Mouse (Mus musculus) midbrain, embryonic 10.5 days (tissue): ENCODE measurements around the gene Syt11. TPM values are rescaled to one million over a fixed set of nuclear protein-coding genes. Genes with fewer than 3 reads are reported as not detected.

Source experiments
- DNase-seq: peaks from one replicate; pipeline ENCODE4 v3.0.0-alpha.2; 2017; ENCODE audit warnings: low spot score
- H3K27ac ChIP-seq: fragments of 300-500 bp; sonication (generic); replicated peaks from 2 replicates; pipeline ENCODE4 v1.5.1; 2016; ENCODE audit warnings: mild to moderate bottlenecking
- H3K27me3 ChIP-seq: fragments of 300-500 bp; sonication (generic); 2 replicates; pipeline ENCODE4 v1.6.1; 2016; ENCODE audit warnings: low read depth, mild to moderate bottlenecking; ENCODE audit not compliant: poor library complexity, severe bottlenecking
- H3K36me3 ChIP-seq: fragments of 300-500 bp; sonication (generic); 2 replicates; pipeline ENCODE4 v1.6.1; 2016; ENCODE audit warnings: mild to moderate bottlenecking, moderate library complexity
- H3K4me1 ChIP-seq: fragments of 300-500 bp; sonication (generic); 2 replicates; pipeline ENCODE4 v1.6.1; 2016
- H3K4me3 ChIP-seq: fragments of 300-500 bp; sonication (generic); 2 replicates; pipeline ENCODE4 v1.5.1; 2016; ENCODE audit warnings: mild to moderate bottlenecking, moderate library complexity
- H3K9me3 ChIP-seq: fragments of 300-500 bp; sonication (generic); replicated peaks from 2 replicates; pipeline ENCODE4 v1.6.1; 2016; ENCODE audit warnings: mild to moderate bottlenecking
- WGBS: fragments of 180-500 bp; shearing (Covaris S2); methylation state at CpG from one replicate; pipeline ENCODE4 v1.1.7; 2016; 5-methylcytosine and 5-hydroxymethylcytosine counted together
- polyA plus RNA-seq: library from polyadenylated mRNA; unstranded; fragments of >200 nt; fragmentation: Nextera tagmentation; extraction: Ambion mirVana; gene quantifications from 2 replicates; pipeline ENCODE4 v1.2.1, GENCODE M21; 2016

The Syt11 gene
- polyA plus RNA-seq, 1 experiment from 2014 or later, result 129 TPM

DNA sequence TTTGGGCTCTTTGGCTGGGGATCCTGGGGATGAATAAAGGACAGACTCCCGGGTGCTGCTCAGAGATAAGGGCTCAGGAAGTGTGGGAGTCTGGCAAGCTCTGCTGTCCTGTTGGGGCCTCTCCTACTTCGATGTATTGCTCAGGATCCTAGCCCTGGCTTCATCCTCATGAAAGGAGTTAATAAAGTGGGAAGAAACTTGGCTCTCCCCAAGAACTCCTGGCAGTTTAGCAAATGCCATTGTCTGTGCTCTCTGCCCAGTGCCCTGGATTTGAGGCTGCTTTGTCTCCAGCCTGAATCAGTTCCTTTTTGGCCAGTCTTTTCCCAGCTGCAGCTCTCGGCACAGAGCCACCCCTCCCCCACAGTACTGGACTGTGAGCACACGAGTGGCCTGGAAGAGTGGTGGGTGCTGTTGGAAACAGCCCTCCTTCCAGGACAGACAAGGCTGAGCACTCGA, 16.9 kb downstream of the Syt11 start:
- peaks cover 97% of the 10 kb centered on the region for H3K36me3 ChIP-seq
- 8% methylated on average over 5 of the region's 5 CpGs for WGBS

DNA sequence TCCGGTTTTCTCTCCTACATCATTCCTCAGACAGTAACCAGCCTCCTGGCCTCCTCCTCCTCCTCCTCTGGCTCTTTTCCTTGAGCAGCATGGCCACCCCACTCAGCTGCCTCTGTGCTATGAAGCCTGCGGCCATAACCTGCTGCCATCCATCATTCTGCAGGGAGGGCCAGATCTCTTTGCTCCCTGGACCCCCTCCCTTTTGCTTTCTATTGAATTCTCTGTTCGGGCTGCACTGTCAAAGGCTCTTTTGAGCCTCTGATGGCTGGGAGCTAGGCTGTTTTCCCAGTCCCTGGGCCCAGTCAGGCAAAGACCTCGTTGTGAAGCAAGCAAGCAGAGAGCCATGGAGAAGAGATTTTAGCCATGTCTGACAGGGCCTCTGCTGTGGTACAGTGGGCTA, 18.7 kb downstream of the Syt11 start:
- H3K27ac ChIP-seq, result peak overlapping the region; percentile 92
- peaks cover 38% of the 10 kb centered on the region for H3K4me1 ChIP-seq
- DNase-seq, result no peak
- WGBS, result 77% methylated on average over 4 of the region's 4 CpGs
- H3K36me3 ChIP-seq, result peaks cover 98% of the 10 kb centered on the region
- no peaks in the 10 kb centered on the region for H3K27me3 ChIP-seq
- 0 out of 2 replicates have a peak overlapping the region, but pooled peaks have one; percentile 6 for H3K4me3 ChIP-seq
- no peaks in the 10 kb centered on the region for H3K9me3 ChIP-seq

More for the DNA sequence above, 16.9 kb downstream of the Syt11 start:
- peak overlapping the region; percentile 92 for H3K27ac ChIP-seq
- no peaks in the 10 kb centered on the region for H3K9me3 ChIP-seq
- H3K4me3 ChIP-seq, result peak overlapping the region; percentile 40
- H3K4me1 ChIP-seq, result peaks cover 40% of the 10 kb centered on the region
- DNase-seq, result peak; percentile 71
- no peaks in the 10 kb centered on the region for H3K27me3 ChIP-seq

DNA sequence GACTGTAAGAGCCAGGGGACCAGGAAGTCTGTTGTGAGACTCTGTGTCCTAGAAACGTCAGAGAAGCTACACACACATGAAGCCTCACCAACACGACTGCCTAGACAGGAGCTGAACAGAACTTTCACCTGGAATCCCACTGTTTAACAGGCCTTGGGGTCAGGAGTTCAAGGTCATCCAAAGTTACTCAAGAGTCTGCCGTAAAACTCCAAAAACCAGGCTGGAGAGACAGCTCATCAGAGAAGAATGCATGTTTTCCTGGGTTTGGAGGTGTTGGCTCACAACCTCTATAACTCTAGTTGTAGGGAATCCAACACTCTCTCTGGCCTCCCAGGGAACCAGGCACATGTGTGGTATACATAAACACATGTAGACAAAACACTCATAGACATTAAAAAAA, 19.4 kb downstream of the Syt11 start:
- H3K4me3 ChIP-seq, result no peak overlapping the region
- H3K36me3 ChIP-seq, result peaks cover 98% of the 10 kb centered on the region
- H3K4me1 ChIP-seq, result peaks cover 38% of the 10 kb centered on the region
- no peak overlapping the region for H3K27ac ChIP-seq
- no peaks in the 10 kb centered on the region for H3K9me3 ChIP-seq
- H3K27me3 ChIP-seq, result no peaks in the 10 kb centered on the region
- DNase-seq, result no peak
- 88% methylated on average over 3 of the region's 3 CpGs for WGBS

DNA sequence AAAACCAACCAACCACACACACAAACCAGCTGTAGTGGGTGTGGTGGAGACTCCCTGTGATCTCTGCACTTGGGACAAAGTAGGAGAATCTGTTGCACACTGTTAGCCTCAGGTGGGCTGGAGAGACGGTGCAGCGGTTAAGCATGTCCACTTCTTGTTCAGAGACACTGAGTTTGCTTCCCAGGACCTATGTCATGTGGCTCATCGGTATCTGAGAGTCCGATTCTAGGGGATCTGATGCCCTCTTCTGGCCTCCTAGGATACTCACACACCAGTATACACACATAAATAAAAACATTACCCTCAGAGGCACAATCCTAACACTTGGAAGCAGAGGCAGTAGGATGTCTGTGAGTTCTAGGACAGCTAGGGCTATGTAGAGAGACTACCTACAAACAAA, 20.7 kb downstream of the Syt11 start:
- H3K27ac ChIP-seq, result no peak overlapping the region
- WGBS, result 86% methylated on average over 4 of the region's 4 CpGs
- DNase-seq, result no peak
- H3K36me3 ChIP-seq, result peaks cover 98% of the 10 kb centered on the region
- H3K9me3 ChIP-seq, result peaks cover 6% of the 10 kb centered on the region
- H3K4me3 ChIP-seq, result no peak overlapping the region
- no peaks in the 10 kb centered on the region for H3K27me3 ChIP-seq
- peaks cover 35% of the 10 kb centered on the region for H3K4me1 ChIP-seq

DNA sequence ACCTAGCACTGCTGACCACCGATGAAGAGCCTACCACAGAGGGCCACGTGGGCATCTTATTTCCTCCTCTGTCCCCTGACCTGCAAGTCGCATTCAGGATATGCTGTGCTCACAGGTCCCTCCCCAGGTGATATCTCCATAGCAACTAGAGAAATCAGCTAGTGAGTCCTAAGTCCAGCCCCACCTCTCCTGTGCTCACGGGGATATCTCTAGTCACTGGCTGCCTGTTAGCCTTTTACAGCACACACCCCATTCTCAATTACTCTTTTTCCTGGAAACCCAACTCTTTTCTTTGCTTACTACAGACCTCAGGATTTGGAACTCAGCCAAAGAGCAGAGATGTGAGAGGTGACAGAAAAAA, 28.1 kb downstream of the Syt11 start:
- DNase-seq, result no peak
- Histone ChIP-seq H3K27me3 (no peaks in the 10 kb centered on the region), H3K36me3 (peaks cover 100% of the 10 kb centered on the region), H3K4me3 (no peak overlapping the region), H3K4me1 (no peaks in the 10 kb centered on the region), H3K9me3 (peaks cover 43% of the 10 kb centered on the region), H3K27ac (no peak overlapping the region)
- WGBS, result 95% methylated on average over 4 of the region's 4 CpGs

DNA sequence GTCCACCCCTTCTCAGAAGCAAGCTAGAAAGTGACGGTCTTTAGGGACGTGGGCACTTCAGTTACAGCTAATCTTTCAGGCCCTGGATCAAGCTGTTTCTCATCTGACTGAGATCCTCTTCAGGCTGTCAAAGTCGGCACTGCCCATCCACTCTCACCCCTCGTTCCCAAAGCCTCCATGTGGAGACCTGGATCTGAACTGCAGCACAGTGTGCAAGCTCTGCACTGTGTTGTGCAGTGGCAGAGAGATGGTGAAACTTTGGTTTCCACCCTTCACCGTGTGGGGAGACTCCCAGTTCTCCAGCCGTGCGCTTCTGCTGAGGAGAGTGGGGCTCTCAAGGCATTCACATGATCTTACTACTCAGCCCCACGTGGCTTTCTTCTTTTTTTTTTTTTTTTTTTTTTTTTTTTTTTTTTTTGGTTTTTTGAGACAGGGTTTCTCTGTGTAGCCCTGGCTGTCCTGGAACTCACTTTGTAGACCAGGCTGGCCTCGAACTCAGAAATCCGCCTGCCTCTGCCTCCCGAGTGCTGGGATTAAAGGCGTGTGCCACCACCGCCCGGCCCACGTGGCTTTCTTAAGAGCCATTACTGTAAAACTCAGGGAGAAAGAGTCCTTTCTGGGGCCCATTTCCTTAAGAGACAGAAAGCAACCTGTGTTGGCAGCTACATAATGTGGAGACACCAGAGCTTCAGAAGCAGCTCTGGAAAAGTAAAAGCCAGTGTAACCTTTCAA, 28.7 kb downstream of the Syt11 start:
- WGBS, result 95% methylated on average over 14 of the region's 15 CpGs

DNA sequence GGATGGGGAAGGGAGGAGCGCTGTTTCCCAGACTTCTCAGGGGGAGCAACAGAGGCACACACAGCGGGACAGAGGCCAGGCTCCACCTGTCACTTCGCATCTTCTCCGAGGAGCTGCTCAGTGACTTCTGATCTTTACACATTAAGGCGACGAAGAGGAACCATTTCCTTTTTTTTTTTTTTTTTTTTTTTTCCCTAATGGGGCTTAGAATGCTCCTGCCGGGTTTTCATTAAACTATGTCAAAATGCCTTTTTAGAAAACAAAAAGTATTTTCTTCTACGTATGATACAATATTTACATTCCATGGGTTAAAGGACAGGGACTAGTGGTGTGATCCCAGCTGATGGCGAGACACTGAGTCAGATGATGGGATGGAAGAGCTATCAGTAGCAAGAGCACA, 29.4 kb downstream of the Syt11 start:
- Histone ChIP-seq H3K4me3 (no peak overlapping the region), H3K27ac (no peak overlapping the region), H3K9me3 (peaks cover 43% of the 10 kb centered on the region), H3K4me1 (no peaks in the 10 kb centered on the region), H3K27me3 (no peaks in the 10 kb centered on the region), H3K36me3 (peaks cover 98% of the 10 kb centered on the region)
- WGBS, result 93% methylated on average over 9 of the region's 9 CpGs
- DNase-seq, result no peak

More for the DNA sequence above, 28.7 kb downstream of the Syt11 start:
- Histone ChIP-seq H3K9me3 (peaks cover 43% of the 10 kb centered on the region), H3K27me3 (no peaks in the 10 kb centered on the region), H3K4me1 (no peaks in the 10 kb centered on the region), H3K4me3 (no peak overlapping the region), H3K27ac (no peak overlapping the region), H3K36me3 (peaks cover 100% of the 10 kb centered on the region)
- no peak for DNase-seq

DNA sequence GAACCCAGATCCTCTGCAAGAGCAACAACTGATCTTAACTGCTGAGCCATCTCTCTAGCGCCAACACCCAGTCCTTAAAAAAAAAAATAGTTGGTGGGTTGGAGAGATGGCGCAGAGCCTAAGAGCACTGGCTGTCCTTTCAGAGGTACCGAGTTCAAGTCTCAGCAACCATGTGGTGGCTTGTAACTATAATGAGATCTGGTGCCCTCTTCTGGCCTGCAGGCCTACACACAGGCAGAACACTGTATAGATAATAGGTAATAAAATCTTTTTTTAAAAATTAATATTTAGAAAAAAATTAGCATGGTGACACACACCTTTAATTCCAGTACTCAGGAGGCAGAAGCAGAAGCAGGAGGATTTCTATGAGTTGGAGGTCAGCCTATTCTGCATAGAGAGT, 34.8 kb downstream of the Syt11 start:
- no peak for DNase-seq
- no peaks in the 10 kb centered on the region for H3K4me1 ChIP-seq
- H3K4me3 ChIP-seq, result no peak overlapping the region
- H3K27me3 ChIP-seq, result no peaks in the 10 kb centered on the region
- no peak overlapping the region for H3K27ac ChIP-seq
- WGBS, result 94% methylated on average over 3 of the region's 3 CpGs
- H3K36me3 ChIP-seq, result peaks cover 82% of the 10 kb centered on the region
- H3K9me3 ChIP-seq, result peaks cover 10% of the 10 kb centered on the region; the same call in 1 of the 2 replicates

DNA sequence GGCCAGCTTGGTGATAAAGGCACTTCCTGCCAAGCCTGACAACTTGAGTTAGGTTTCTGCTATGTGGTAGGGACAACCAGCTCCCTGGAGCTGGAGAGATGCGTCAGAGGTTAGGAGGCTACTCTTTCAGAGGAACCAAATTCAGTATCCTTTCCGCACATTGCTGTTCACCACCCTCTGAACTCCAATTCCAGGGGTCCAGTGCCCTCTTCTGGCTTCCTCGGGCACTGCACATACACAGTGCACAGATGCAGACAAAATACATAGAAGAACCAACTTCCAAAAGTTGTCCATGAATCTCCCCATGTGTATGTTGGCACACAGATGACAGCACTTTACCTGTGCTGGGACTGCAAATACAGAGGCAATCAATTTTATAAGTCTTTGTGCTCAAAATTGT, 36.3 kb downstream of the Syt11 start:
- peak; percentile 51 for DNase-seq
- peaks cover 3% of the 10 kb centered on the region; the same call in 1 of the 2 replicates for H3K9me3 ChIP-seq
- H3K36me3 ChIP-seq, result peaks cover 68% of the 10 kb centered on the region
- H3K4me3 ChIP-seq, result no peak overlapping the region
- no peaks in the 10 kb centered on the region for H3K27me3 ChIP-seq
- H3K27ac ChIP-seq, result no peak overlapping the region
- H3K4me1 ChIP-seq, result no peaks in the 10 kb centered on the region
- 53% methylated on average over 3 of the region's 3 CpGs for WGBS

DNA sequence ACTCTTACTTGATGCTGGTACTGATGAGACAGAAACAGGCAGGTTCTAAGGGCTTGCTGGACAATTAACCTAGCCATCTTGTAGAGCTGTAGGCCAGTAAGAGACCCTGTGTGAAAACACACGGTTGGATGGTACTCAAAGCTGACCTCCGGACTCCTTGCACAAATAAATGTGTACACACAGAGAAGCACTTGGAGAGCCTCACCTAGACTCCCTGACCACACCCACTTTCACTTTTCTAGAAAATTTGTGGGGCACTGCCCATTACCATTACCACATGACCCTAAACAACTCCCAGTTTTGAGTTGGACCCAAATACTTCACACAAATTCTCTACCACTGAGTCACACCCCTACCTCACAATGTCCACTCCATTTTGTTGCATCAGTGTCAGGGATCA, 38.4 kb downstream of the Syt11 start:
- Histone ChIP-seq H3K36me3 (peaks cover 61% of the 10 kb centered on the region), H3K27ac (no peak overlapping the region), H3K4me3 (no peak overlapping the region), H3K4me1 (no peaks in the 10 kb centered on the region), H3K27me3 (no peaks in the 10 kb centered on the region), H3K9me3 (peaks cover 3% of the 10 kb centered on the region; the same call in 1 of the 2 replicates)
- DNase-seq, result no peak
- WGBS, result 94% methylated on average over 2 of the region's 2 CpGs

DNA sequence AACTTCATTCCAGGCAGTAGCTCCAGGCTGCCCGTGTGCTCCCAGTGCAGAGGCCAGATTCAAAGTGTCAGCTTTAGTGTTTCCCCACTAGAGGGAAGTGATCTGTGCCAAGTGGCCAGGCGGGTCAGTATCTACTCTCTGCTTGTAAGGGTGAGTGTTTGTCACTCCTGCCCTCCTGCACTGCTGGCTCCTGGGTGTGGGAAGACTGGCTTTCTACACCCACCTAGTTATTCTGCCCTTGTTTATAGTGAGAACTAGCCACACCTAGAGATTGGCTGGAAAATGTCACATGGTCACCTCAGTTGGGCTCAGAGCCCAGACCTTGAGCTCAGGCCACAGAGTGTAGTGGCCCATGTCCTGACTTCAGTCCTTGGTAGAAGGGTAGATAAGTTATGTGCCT, 55.9 kb downstream of the Syt11 start:
- peaks cover 7% of the 10 kb centered on the region; the same call in 1 of the 2 replicates for H3K9me3 ChIP-seq
- H3K36me3 ChIP-seq, result peaks cover 55% of the 10 kb centered on the region
- H3K27me3 ChIP-seq, result no peaks in the 10 kb centered on the region
- WGBS, result 87% methylated on average over 2 of the region's 2 CpGs
- H3K4me3 ChIP-seq, result no peak overlapping the region
- DNase-seq, result no peak
- peaks cover 17% of the 10 kb centered on the region for H3K4me1 ChIP-seq
- no peak overlapping the region for H3K27ac ChIP-seq

DNA sequence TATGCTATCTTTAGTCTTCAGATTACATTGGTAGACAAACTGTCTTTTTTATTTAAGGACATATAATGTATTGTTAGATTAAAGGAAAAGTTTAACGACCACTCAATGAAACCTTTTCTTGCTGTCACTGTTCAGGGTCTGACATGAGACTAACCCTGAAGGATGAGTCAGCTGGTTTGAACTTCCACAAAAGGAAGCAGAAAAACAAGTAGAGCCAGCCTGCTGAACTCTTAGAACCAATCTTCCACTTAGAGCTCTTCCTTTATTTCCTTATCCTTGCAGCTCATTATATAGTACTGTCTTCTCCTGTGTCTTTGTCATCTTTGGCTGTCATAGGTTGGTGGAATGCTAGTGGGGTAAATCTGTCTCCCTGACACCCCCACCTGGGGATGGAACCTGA, 57.1 kb downstream of the Syt11 start:
- Histone ChIP-seq H3K27ac (no peak overlapping the region), H3K36me3 (peaks cover 56% of the 10 kb centered on the region), H3K9me3 (no peaks in the 10 kb centered on the region), H3K4me3 (peak overlapping the region; percentile 87), H3K27me3 (no peaks in the 10 kb centered on the region), H3K4me1 (peaks cover 17% of the 10 kb centered on the region)
- DNase-seq, result no peak
- 81% methylated on average over 1 of the region's 1 CpGs for WGBS

DNA sequence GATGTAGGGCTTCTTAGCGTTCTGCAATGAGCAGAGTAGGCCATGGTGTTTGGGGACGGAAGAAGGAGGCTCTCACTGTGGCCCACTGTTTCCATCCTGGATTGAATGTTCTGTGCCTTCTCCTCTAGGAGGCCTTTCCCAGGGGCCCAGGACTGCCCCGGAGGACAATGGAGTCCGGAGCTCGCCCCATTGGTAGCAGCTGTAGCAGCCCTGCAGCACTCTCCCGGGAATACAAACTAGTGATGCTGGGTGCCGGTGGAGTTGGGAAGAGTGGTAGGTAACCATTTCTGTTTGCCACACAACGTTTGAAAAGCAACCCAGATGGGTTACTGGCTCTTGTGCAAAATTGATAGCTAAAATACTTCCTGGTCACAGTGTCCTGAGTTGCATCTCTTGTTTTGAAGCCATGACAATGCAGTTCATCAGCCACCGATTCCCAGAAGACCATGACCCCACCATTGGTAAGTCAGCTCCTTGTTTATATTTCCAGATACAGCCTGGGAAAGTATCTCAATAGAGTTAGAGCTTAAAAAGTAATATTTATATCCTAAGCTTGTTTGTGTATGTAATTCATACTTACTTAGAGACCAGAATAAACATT, 57.7 kb downstream of the Syt11 start:
- peak; percentile 50 for DNase-seq
- Histone ChIP-seq H3K4me1 (peaks cover 17% of the 10 kb centered on the region), H3K9me3 (no peaks in the 10 kb centered on the region), H3K27me3 (no peaks in the 10 kb centered on the region), H3K27ac (peak overlapping the region; percentile 85), H3K4me3 (peak overlapping the region; percentile 87), H3K36me3 (peaks cover 61% of the 10 kb centered on the region)
- WGBS, result 11% methylated on average over 9 of the region's 9 CpGs
